8 mouse cellular contexts compared by ENCODE assay signal in genomic region chr5:138255353-138256093, GRCm38 (mm10). TPM values are rescaled to one million over a fixed set of nuclear protein-coding genes. Genes with fewer than 3 reads are reported as not detected.
DNase-seq lines count a peak whose midpoint lies in the region; ATAC-seq lines count a peak whose summit lies in the region.

Lamtor4 (plus strand) TSS chr5:138255482.

- DNase-seq in adipocyte (ENCODE audit: low spot score) = peak; percentile 99
- peak; percentile 95 for DNase-seq in embryo, embryonic 10 days (ENCODE audit: low spot score)
- peak; percentile 84 for DNase-seq in gastrocnemius, postnatal 10 days
- peak; percentile 97 for DNase-seq in induced T-regulatory cell, adult 2 months (ENCODE audit: low read depth)
- DNase-seq in left cerebral cortex, adult 9 months (ENCODE audit: low spot score in 2 of 2) = peak; percentile 96 to 98
- peak; percentile 93 for DNase-seq in right cerebral cortex, postnatal 14 days
- peak; percentile 87 to 93 for DNase-seq in urinary bladder, postnatal 36 days (ENCODE audit: low spot score in 2 of 2)

- peak; percentile 78 for ATAC-seq in megakaryocyte progenitor cell, adult 5-6 weeks (replicated peaks; ENCODE audit: poor library complexity)

RNA-seq across cellular contexts. Expression of gene Lamtor4, which starts in this region (rescaled TPM):
- 10 to 100 TPM; 61.6 to 69.8 TPM for total RNA-seq in gastrocnemius, postnatal 10 days (2021)
- total RNA-seq in megakaryocyte progenitor cell, adult 5-6 weeks (2015) = 123 and 127 TPM in 2 replicates
- 69.9 and 101 TPM in 2 replicates for total RNA-seq in megakaryocyte progenitor cell, adult 5-6 weeks (2017)

Comparison
In these comparisons a context has a peak if more than half of its experiments do, and no peak if none do; other contexts are left out.
1. Peak in every context shown above with its lines: DNase-seq and ATAC-seq.